Mouse (Mus musculus): Measurements from ENCODE around the gene Top2b.

Gene Top2b

GRCm38 (mm10) chr14:16364878-16365337, at the start of gene Top2b:
Top2b (plus strand) TSS chr14:16365179.
- DNase-seq (ENCODE audit: low spot score), result peak; percentile 96

GRCm38 (mm10) chr14:16316715-16317114, 48.3 kb upstream of the Top2b start:
- DNase-seq (ENCODE audit: low spot score), result no peak

- DNase-seq (ENCODE audit: low spot score), result no peak
These were observed 45.2 kb upstream of the Top2b start for GRCm38 (mm10) chr14:16319818-16320217.

GRCm38 (mm10) chr14:16324394-16324793, 40.6 kb upstream of the Top2b start:
- no peak for DNase-seq (ENCODE audit: low spot score)

- DNase-seq (ENCODE audit: low spot score), result no peak
These were observed 39.8 kb upstream of the Top2b start for GRCm38 (mm10) chr14:16325208-16325607.

GRCm38 (mm10) chr14:16328531-16328930, 36.4 kb upstream of the Top2b start:
- peak; percentile 67 for DNase-seq (ENCODE audit: low spot score)

GRCm38 (mm10) chr14:16328959-16329480, 36.0 kb upstream of the Top2b start:
- no peak for DNase-seq (ENCODE audit: low spot score)

GRCm38 (mm10) chr14:16329756-16330155, 35.2 kb upstream of the Top2b start:
- DNase-seq (ENCODE audit: low spot score), result no peak

- no peak for DNase-seq (ENCODE audit: low spot score)
These were observed 30.7 kb upstream of the Top2b start for GRCm38 (mm10) chr14:16334260-16334659.

- DNase-seq (ENCODE audit: low spot score), result no peak
These were observed 29.1 kb upstream of the Top2b start for GRCm38 (mm10) chr14:16335835-16336417.

GRCm38 (mm10) chr14:16347505-16347904, 17.5 kb upstream of the Top2b start:
- DNase-seq (ENCODE audit: low spot score), result no peak

- DNase-seq (ENCODE audit: low spot score), result no peak
These were observed 5.3 kb upstream of the Top2b start for GRCm38 (mm10) chr14:16359704-16360103.

GRCm38 (mm10) chr14:16364161-16364831, 683 bp upstream of the Top2b start:
- peak; percentile 34 for DNase-seq (ENCODE audit: low spot score)

- DNase-seq (ENCODE audit: low spot score), result peak; percentile 68
These were observed 589 bp downstream of the Top2b start for GRCm38 (mm10) chr14:16365362-16366173.

- DNase-seq (ENCODE audit: low spot score), result peak; percentile 28
These were observed 1.4 kb downstream of the Top2b start for GRCm38 (mm10) chr14:16366174-16366889.

- no peak for DNase-seq (ENCODE audit: low spot score)
These were observed 2.0 kb downstream of the Top2b start for GRCm38 (mm10) chr14:16366986-16367385.

GRCm38 (mm10) chr14:16372761-16373160, 7.8 kb downstream of the Top2b start:
- DNase-seq (ENCODE audit: low spot score), result no peak

GRCm38 (mm10) chr14:16373190-16373589, 8.2 kb downstream of the Top2b start:
- DNase-seq (ENCODE audit: low spot score), result no peak

GRCm38 (mm10) chr14:16379917-16380570, 15.1 kb downstream of the Top2b start:
- DNase-seq (ENCODE audit: low spot score), result peak; percentile 57

GRCm38 (mm10) chr14:16384783-16385182, 19.8 kb downstream of the Top2b start:
- no peak for DNase-seq (ENCODE audit: low spot score)

- DNase-seq (ENCODE audit: low spot score), result no peak
These were observed 40.2 kb downstream of the Top2b start for GRCm38 (mm10) chr14:16405187-16405586.
